Mouse (Mus musculus) limb, embryonic 15.5 days (tissue): ENCODE data around the gene Mgat4a. TPM values are rescaled to one million over a fixed set of nuclear protein-coding genes. Genes with fewer than 3 reads are reported as not detected.

Experiments
- ATAC-seq: fragments of 200-750 bp; cut with Nextera tagmentation; 2 replicates; pipeline ENCODE4 v1.8.0; 2017; ENCODE audit warnings: low read depth, moderate TSS enrichment; ENCODE audit not compliant: insufficient number of reproducible peaks, low FRiP score, low TSS enrichment
- H3K27ac ChIP-seq: fragments of 300-500 bp; sonication (generic); 2 replicates; pipeline ENCODE4 v1.5.1; 2015; ENCODE audit warnings: moderate library complexity, mild to moderate bottlenecking, inconsistent platforms
- H3K27me3 ChIP-seq: fragments of 300-500 bp; sonication (generic); 2 replicates; pipeline ENCODE4 v1.6.1; 2015; ENCODE audit warnings: inconsistent platforms
- H3K36me3 ChIP-seq: fragments of 300-500 bp; sonication (generic); 2 replicates; pipeline ENCODE4 v1.6.1; 2015; ENCODE audit warnings: inconsistent platforms
- H3K4me1 ChIP-seq: fragments of 300-500 bp; sonication (generic); 2 replicates; pipeline ENCODE4 v1.6.1; 2015; ENCODE audit warnings: inconsistent platforms
- H3K4me2 ChIP-seq: fragments of 300-500 bp; sonication (generic); 2 replicates; pipeline ENCODE4 v1.6.1; 2015; ENCODE audit warnings: mild to moderate bottlenecking, inconsistent platforms
- H3K4me3 ChIP-seq: fragments of 300-500 bp; sonication (generic); 2 replicates; pipeline ENCODE4 v1.5.1; 2015; ENCODE audit warnings: mild to moderate bottlenecking, inconsistent platforms
- H3K9ac ChIP-seq: fragments of 300-500 bp; sonication (generic); 2 replicates; pipeline ENCODE4 v1.6.1; 2015; ENCODE audit warnings: inconsistent platforms
- H3K9me3 ChIP-seq: fragments of 300-500 bp; sonication (generic); 2 replicates; pipeline ENCODE4 v1.6.1; 2016; ENCODE audit warnings: inconsistent platforms
- WGBS: fragments of 180-500 bp; shearing (Covaris S2); methylation state at CpG from one replicate; pipeline ENCODE4 v1.1.7; 2015; 5-methylcytosine and 5-hydroxymethylcytosine counted together
- polyA plus RNA-seq: library from polyadenylated mRNA; unstranded; fragments of >200 nt; fragmentation: Nextera tagmentation; extraction: Ambion mirVana; gene quantifications from 2 replicates; pipeline ENCODE4 v1.2.1, GENCODE M21; 2015

The Mgat4a gene
- polyA plus RNA-seq, 1 experiment from 2014 or later = 8.8 TPM

- H3K4me1 ChIP-seq = 0 out of 2 replicates have a peak, but pooled peaks cover 6% of the 10 kb centered on the region
- ATAC-seq = no peak
- no peak overlapping the region for H3K9ac ChIP-seq
- H3K4me3 ChIP-seq = no peak overlapping the region
- H3K27me3 ChIP-seq = no peaks in the 10 kb centered on the region
- no peaks in the 10 kb centered on the region for H3K9me3 ChIP-seq
- H3K27ac ChIP-seq = no peak overlapping the region
- WGBS = 89% methylated on average over 12 of the region's 12 CpGs
- no peak overlapping the region for H3K4me2 ChIP-seq
- H3K36me3 ChIP-seq = peaks cover 13% of the 10 kb centered on the region
Observed at GRCm38 (mm10) chr1:37488531-37488930, 52.3 kb downstream of the Mgat4a start.

- Histone ChIP-seq H3K4me2 (no peak overlapping the region), H3K27me3 (no peaks in the 10 kb centered on the region), H3K4me3 (no peak overlapping the region), H3K27ac (no peak overlapping the region), H3K4me1 (0 out of 2 replicates have a peak, but pooled peaks cover 6% of the 10 kb centered on the region), H3K9me3 (no peaks in the 10 kb centered on the region), H3K36me3 (peaks cover 13% of the 10 kb centered on the region), H3K9ac (no peak overlapping the region)
- WGBS = 80% methylated on average over 3 of the region's 3 CpGs
- no peak for ATAC-seq
Observed at GRCm38 (mm10) chr1:37486994-37487393, 53.8 kb downstream of the Mgat4a start.

- H3K4me2 ChIP-seq = no peak overlapping the region
- H3K36me3 ChIP-seq = peaks cover 13% of the 10 kb centered on the region
- 86% methylated on average over 1 of the region's 1 CpGs for WGBS
Observed at GRCm38 (mm10) chr1:37486439-37486838, 54.4 kb downstream of the Mgat4a start.

GRCm38 (mm10) chr1:37484612-37485011 lies 56.2 kb downstream of the Mgat4a start:
- WGBS = 94% methylated on average over 4 of the region's 4 CpGs
- H3K27ac ChIP-seq = no peak overlapping the region
- no peak overlapping the region for H3K4me2 ChIP-seq
- ATAC-seq = no peak
- no peak overlapping the region for H3K9ac ChIP-seq
- no peaks in the 10 kb centered on the region for H3K9me3 ChIP-seq
- no peak overlapping the region for H3K4me3 ChIP-seq
- no peaks in the 10 kb centered on the region for H3K4me1 ChIP-seq
- no peaks in the 10 kb centered on the region for H3K27me3 ChIP-seq
- H3K36me3 ChIP-seq = peaks cover 13% of the 10 kb centered on the region

More at GRCm38 (mm10) chr1:37486439-37486838, 54.4 kb downstream of the Mgat4a start:
- ATAC-seq = no peak
- Histone ChIP-seq H3K4me1 (0 out of 2 replicates have a peak, but pooled peaks cover 6% of the 10 kb centered on the region), H3K9me3 (no peaks in the 10 kb centered on the region), H3K27ac (no peak overlapping the region), H3K27me3 (no peaks in the 10 kb centered on the region), H3K4me3 (no peak overlapping the region), H3K9ac (no peak overlapping the region)

- no peak overlapping the region for H3K4me3 ChIP-seq
- no peaks in the 10 kb centered on the region for H3K9me3 ChIP-seq
- H3K36me3 ChIP-seq = peaks cover 3% of the 10 kb centered on the region; the same call in 1 of the 2 replicates
- 89% methylated on average over 2 of the region's 2 CpGs for WGBS
- H3K27ac ChIP-seq = no peak overlapping the region
- ATAC-seq = no peak
- H3K4me2 ChIP-seq = no peak overlapping the region
- H3K4me1 ChIP-seq = no peaks in the 10 kb centered on the region
- H3K27me3 ChIP-seq = no peaks in the 10 kb centered on the region
- no peak overlapping the region for H3K9ac ChIP-seq
Observed at GRCm38 (mm10) chr1:37481331-37481730, 59.5 kb downstream of the Mgat4a start.

- Histone ChIP-seq H3K4me1 (no peaks in the 10 kb centered on the region), H3K27me3 (no peaks in the 10 kb centered on the region), H3K9ac (no peak overlapping the region), H3K36me3 (peaks cover 3% of the 10 kb centered on the region; the same call in 1 of the 2 replicates), H3K27ac (no peak overlapping the region), H3K9me3 (no peaks in the 10 kb centered on the region), H3K4me3 (no peak overlapping the region), H3K4me2 (no peak overlapping the region)
- WGBS = 82% methylated on average over 6 of the region's 6 CpGs
- no peak for ATAC-seq
Observed at GRCm38 (mm10) chr1:37480731-37481130, 60.1 kb downstream of the Mgat4a start.

- Histone ChIP-seq H3K27me3 (no peaks in the 10 kb centered on the region), H3K9ac (no peak overlapping the region), H3K4me2 (no peak overlapping the region), H3K27ac (no peak overlapping the region), H3K4me3 (no peak overlapping the region), H3K4me1 (no peaks in the 10 kb centered on the region), H3K36me3 (no peaks in the 10 kb centered on the region; the same call in 1 of the 2 replicates), H3K9me3 (no peaks in the 10 kb centered on the region)
- no peak for ATAC-seq
- 82% methylated on average over 8 of the region's 8 CpGs for WGBS
Observed at GRCm38 (mm10) chr1:37479759-37480158, 61.1 kb downstream of the Mgat4a start.

GRCm38 (mm10) chr1:37479074-37479473 lies 61.7 kb downstream of the Mgat4a start:
- no peak overlapping the region for H3K4me2 ChIP-seq
- H3K36me3 ChIP-seq = no peaks in the 10 kb centered on the region; the same call in 1 of the 2 replicates
- H3K4me3 ChIP-seq = no peak overlapping the region
- no peak overlapping the region for H3K9ac ChIP-seq
- no peaks in the 10 kb centered on the region for H3K4me1 ChIP-seq
- 76% methylated on average over 9 of the region's 9 CpGs for WGBS
- no peaks in the 10 kb centered on the region for H3K9me3 ChIP-seq
- no peak overlapping the region for H3K27ac ChIP-seq
- ATAC-seq = no peak
- H3K27me3 ChIP-seq = no peaks in the 10 kb centered on the region

GRCm38 (mm10) chr1:37478416-37478815 lies 62.4 kb downstream of the Mgat4a start:
- Histone ChIP-seq H3K4me1 (no peaks in the 10 kb centered on the region), H3K9me3 (no peaks in the 10 kb centered on the region), H3K27me3 (no peaks in the 10 kb centered on the region), H3K36me3 (no peaks in the 10 kb centered on the region; the same call in 1 of the 2 replicates), H3K4me2 (no peak overlapping the region), H3K27ac (no peak overlapping the region), H3K9ac (no peak overlapping the region), H3K4me3 (no peak overlapping the region)
- WGBS = 70% methylated on average over 7 of the region's 7 CpGs
- no peak for ATAC-seq

GRCm38 (mm10) chr1:37477928-37478327 lies 62.9 kb downstream of the Mgat4a start:
- H3K9me3 ChIP-seq = no peaks in the 10 kb centered on the region
- no peak overlapping the region for H3K27ac ChIP-seq
- no peak overlapping the region for H3K9ac ChIP-seq
- no peaks in the 10 kb centered on the region for H3K4me1 ChIP-seq
- 64% methylated on average over 5 of the region's 5 CpGs for WGBS
- no peaks in the 10 kb centered on the region for H3K27me3 ChIP-seq
- no peaks in the 10 kb centered on the region; the same call in 1 of the 2 replicates for H3K36me3 ChIP-seq
- no peak for ATAC-seq
- H3K4me3 ChIP-seq = no peak overlapping the region
- H3K4me2 ChIP-seq = no peak overlapping the region

GRCm38 (mm10) chr1:37477250-37477649 lies 63.6 kb downstream of the Mgat4a start:
- H3K36me3 ChIP-seq = no peaks in the 10 kb centered on the region
- 85% methylated on average over 5 of the region's 5 CpGs for WGBS
- no peaks in the 10 kb centered on the region for H3K4me1 ChIP-seq
- no peak overlapping the region for H3K4me3 ChIP-seq
- H3K4me2 ChIP-seq = no peak overlapping the region
- no peak for ATAC-seq
- no peak overlapping the region for H3K27ac ChIP-seq
- H3K9me3 ChIP-seq = no peaks in the 10 kb centered on the region
- H3K9ac ChIP-seq = no peak overlapping the region
- H3K27me3 ChIP-seq = no peaks in the 10 kb centered on the region

GRCm38 (mm10) chr1:37475312-37475711 lies 65.5 kb downstream of the Mgat4a start:
- Histone ChIP-seq H3K27me3 (no peaks in the 10 kb centered on the region), H3K9me3 (no peaks in the 10 kb centered on the region), H3K4me3 (no peak overlapping the region), H3K9ac (no peak overlapping the region), H3K27ac (no peak overlapping the region), H3K4me1 (no peaks in the 10 kb centered on the region), H3K4me2 (no peak overlapping the region), H3K36me3 (no peaks in the 10 kb centered on the region)
- no peak for ATAC-seq
- WGBS = 89% methylated on average over 3 of the region's 3 CpGs

- H3K36me3 ChIP-seq = no peaks in the 10 kb centered on the region
- H3K9ac ChIP-seq = no peak overlapping the region
- no peak overlapping the region for H3K4me2 ChIP-seq
- ATAC-seq = no peak
- WGBS = 82% methylated on average over 6 of the region's 6 CpGs
- no peaks in the 10 kb centered on the region for H3K9me3 ChIP-seq
- H3K4me1 ChIP-seq = no peaks in the 10 kb centered on the region
- H3K27me3 ChIP-seq = no peaks in the 10 kb centered on the region
- no peak overlapping the region for H3K27ac ChIP-seq
- no peak overlapping the region for H3K4me3 ChIP-seq
Observed at GRCm38 (mm10) chr1:37474634-37475190, 66.1 kb downstream of the Mgat4a start.
